Mouse (Mus musculus): ENCODE measurements around the gene Rasl11a. TPM values are rescaled to one million over a fixed set of nuclear protein-coding genes. Genes with fewer than 3 reads are reported as not detected.

Gene Rasl11a
- polyA plus RNA-seq (2015; fragmentation: Nextera tagmentation; extraction: Ambion mirVana) = 10.2 and 10.8 TPM in 2 replicates

- H3K4me1 ChIP-seq (ENCODE audit: control insufficient read depth, insufficient read depth, low read length) = peaks cover 10% of the 10 kb centered on the region
- peak within 1 kb of the TSS; percentile 74 for H3K4me3 ChIP-seq (ENCODE audit: low read depth, low read length)
- no peaks in the 10 kb centered on the region for H3K36me3 ChIP-seq (ENCODE audit: control insufficient read depth, insufficient read depth, low read length)
- H3K27ac ChIP-seq (ENCODE audit: low read length) = peak within 1 kb of the TSS; percentile 66
- WGBS = under 1% methylated on average over 34 of the region's 40 CpGs
- H3K4me2 ChIP-seq (ENCODE audit: low read length) = peak within 1 kb of the TSS; percentile 99
- peak; percentile 91 for ATAC-seq
- no peaks in the 10 kb centered on the region for H3K27me3 ChIP-seq (ENCODE audit: control insufficient read depth, insufficient read depth, low read depth, low read length)
- H3K9ac ChIP-seq (ENCODE audit: low read depth, low read length) = peak within 1 kb of the TSS; percentile 81
- H3K9me3 ChIP-seq (replicated peaks; ENCODE audit: control insufficient read depth, low read length, poor library complexity, severe bottlenecking) = no peaks in the 10 kb centered on the region
Observed at GRCm38 (mm10) chr5:146844945-146845365, at the start of gene Rasl11a. Gene Rasl11a, plus strand, starts transcription at chr5:146845071.

DNA sequence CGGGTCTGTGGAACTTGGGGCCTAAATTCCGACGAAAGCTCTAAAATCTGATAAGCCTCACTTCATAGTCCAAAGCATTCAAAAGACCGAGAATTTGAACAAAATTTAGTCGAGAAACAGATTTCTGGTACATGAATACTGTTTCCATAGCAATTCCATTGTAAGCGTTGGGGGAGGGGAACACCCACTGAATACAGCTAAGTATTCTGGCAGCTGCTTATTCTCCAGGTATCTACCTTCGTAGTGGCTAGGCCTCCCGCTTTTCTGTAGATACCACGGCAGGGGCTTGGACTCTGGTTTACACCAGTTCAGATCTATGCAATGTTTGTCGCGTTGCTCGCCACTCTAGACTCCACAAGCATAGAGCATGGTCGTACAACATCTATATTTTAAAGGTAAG lies 49.1 kb upstream of the Rasl11a start:
- 0 out of 2 replicates have a peak overlapping the region, but pooled peaks have one; percentile 7 for H3K27ac ChIP-seq (ENCODE audit: low read length)
- no peaks in the 10 kb centered on the region for H3K27me3 ChIP-seq (ENCODE audit: control insufficient read depth, insufficient read depth, low read depth, low read length)
- H3K4me1 ChIP-seq (ENCODE audit: control insufficient read depth, insufficient read depth, low read length) = peaks cover 27% of the 10 kb centered on the region
- no peak overlapping the region for H3K4me2 ChIP-seq (ENCODE audit: low read length)
- ATAC-seq = no peak
- no peak overlapping the region for H3K9ac ChIP-seq (ENCODE audit: low read depth, low read length)
- WGBS = 63% methylated on average over 13 of the region's 13 CpGs
- H3K4me3 ChIP-seq (ENCODE audit: low read depth, low read length) = no peak overlapping the region
- H3K9me3 ChIP-seq (replicated peaks; ENCODE audit: control insufficient read depth, low read length, poor library complexity, severe bottlenecking) = no peaks in the 10 kb centered on the region
- no peaks in the 10 kb centered on the region for H3K36me3 ChIP-seq (ENCODE audit: control insufficient read depth, insufficient read depth, low read length)

DNA sequence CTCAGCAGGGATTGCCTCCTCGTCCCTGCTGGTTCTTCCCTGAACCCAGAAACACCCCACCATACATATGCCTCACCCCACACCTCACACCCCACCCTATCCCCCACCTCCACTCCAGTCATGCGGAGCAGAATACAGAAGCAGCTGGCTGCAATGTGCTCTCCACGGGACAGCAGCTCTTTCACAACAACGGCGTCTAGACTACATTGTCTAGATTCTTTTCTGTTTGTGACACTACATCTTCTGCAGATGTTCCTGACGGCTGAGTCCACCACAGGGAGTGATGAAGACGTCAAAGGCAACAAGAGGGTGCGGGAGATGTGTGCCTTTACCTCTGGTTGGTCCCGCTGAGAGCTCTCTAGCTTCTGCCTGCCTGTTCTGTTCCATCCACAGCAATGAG lies 46.8 kb upstream of the Rasl11a start:
- H3K4me1 ChIP-seq (ENCODE audit: control insufficient read depth, insufficient read depth, low read length) = peaks cover 7% of the 10 kb centered on the region
- no peak overlapping the region for H3K9ac ChIP-seq (ENCODE audit: low read depth, low read length)
- no peak overlapping the region for H3K4me3 ChIP-seq (ENCODE audit: low read depth, low read length)
- H3K27me3 ChIP-seq (ENCODE audit: control insufficient read depth, insufficient read depth, low read depth, low read length) = no peaks in the 10 kb centered on the region
- 46% methylated on average over 9 of the region's 9 CpGs for WGBS
- no peak overlapping the region for H3K4me2 ChIP-seq (ENCODE audit: low read length)
- no peaks in the 10 kb centered on the region for H3K36me3 ChIP-seq (ENCODE audit: control insufficient read depth, insufficient read depth, low read length)
- no peaks in the 10 kb centered on the region for H3K9me3 ChIP-seq (replicated peaks; ENCODE audit: control insufficient read depth, low read length, poor library complexity, severe bottlenecking)
- no peak for ATAC-seq
- no peak overlapping the region for H3K27ac ChIP-seq (ENCODE audit: low read length)

DNA sequence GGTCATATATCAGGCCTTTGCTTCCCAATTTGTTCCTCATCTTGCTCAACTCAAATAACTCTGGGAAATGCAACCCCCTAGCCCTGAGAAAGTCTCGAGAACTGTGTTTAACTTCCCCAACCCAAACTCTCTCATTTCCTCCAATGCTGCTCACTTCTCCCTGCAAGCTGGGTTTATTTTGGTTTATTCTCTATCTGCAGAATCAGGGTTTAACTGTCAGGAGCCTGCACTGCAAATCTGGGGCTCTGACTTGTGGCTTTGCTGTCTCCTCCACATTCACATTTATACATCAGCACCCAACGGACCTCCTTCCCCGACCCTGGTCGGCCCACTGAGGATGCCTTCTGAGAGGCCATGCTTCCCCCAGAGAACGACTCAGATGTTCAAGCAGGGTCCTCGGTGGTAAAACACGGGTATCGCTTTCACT lies 38.9 kb upstream of the Rasl11a start:
- no peak for ATAC-seq
- H3K9ac ChIP-seq (ENCODE audit: low read depth, low read length) = no peak overlapping the region

GRCm38 (mm10) chr5:146809951-146810350 lies 34.9 kb upstream of the Rasl11a start:
- ATAC-seq = no peak

More for the DNA sequence above, 38.9 kb upstream of the Rasl11a start:
- no peak overlapping the region for H3K27ac ChIP-seq (ENCODE audit: low read length)
- no peaks in the 10 kb centered on the region for H3K9me3 ChIP-seq (replicated peaks; ENCODE audit: control insufficient read depth, low read length, poor library complexity, severe bottlenecking)
- no peak overlapping the region for H3K4me2 ChIP-seq (ENCODE audit: low read length)
- H3K4me1 ChIP-seq (ENCODE audit: control insufficient read depth, insufficient read depth, low read length) = no peaks in the 10 kb centered on the region
- no peaks in the 10 kb centered on the region for H3K27me3 ChIP-seq (ENCODE audit: control insufficient read depth, insufficient read depth, low read depth, low read length)
- WGBS = 87% methylated on average over 8 of the region's 8 CpGs
- no peak overlapping the region for H3K4me3 ChIP-seq (ENCODE audit: low read depth, low read length)
- no peaks in the 10 kb centered on the region for H3K36me3 ChIP-seq (ENCODE audit: control insufficient read depth, insufficient read depth, low read length)

DNA sequence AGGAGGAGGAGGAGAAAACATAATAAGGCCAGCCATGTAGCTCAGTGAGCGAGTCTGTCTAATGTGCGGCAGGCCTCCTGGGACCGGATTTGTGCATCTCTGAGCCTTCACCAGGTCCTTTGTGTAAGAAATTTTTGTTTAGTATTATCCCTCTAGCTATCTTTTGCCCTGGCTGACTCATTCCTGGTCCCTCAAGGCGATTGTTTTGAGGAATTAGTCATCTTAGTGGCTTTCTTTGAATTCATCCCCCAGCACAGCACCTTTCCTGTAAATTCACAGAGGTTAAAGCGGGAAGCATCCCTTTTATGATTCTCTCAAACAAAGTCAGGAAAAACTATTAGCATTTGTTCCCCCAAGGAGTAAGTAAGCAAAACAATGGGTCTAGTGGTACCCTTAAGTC lies 32.0 kb upstream of the Rasl11a start:
- WGBS = 84% methylated on average over 5 of the region's 5 CpGs

More at GRCm38 (mm10) chr5:146809951-146810350, 34.9 kb upstream of the Rasl11a start:
- Histone ChIP-seq H3K9ac (ENCODE audit: low read depth, low read length) (no peak overlapping the region), H3K9me3 (replicated peaks; ENCODE audit: control insufficient read depth, low read length, poor library complexity, severe bottlenecking) (no peaks in the 10 kb centered on the region), H3K27ac (ENCODE audit: low read length) (no peak overlapping the region), H3K4me1 (ENCODE audit: control insufficient read depth, insufficient read depth, low read length) (no peaks in the 10 kb centered on the region), H3K4me3 (ENCODE audit: low read depth, low read length) (no peak overlapping the region), H3K4me2 (ENCODE audit: low read length) (no peak overlapping the region), H3K27me3 (ENCODE audit: control insufficient read depth, insufficient read depth, low read depth, low read length) (no peaks in the 10 kb centered on the region), H3K36me3 (ENCODE audit: control insufficient read depth, insufficient read depth, low read length) (no peaks in the 10 kb centered on the region)
- 82% methylated on average over 5 of the region's 5 CpGs for WGBS

GRCm38 (mm10) chr5:146813421-146813820 lies 31.4 kb upstream of the Rasl11a start:
- 91% methylated on average over 4 of the region's 4 CpGs for WGBS
- H3K36me3 ChIP-seq (ENCODE audit: control insufficient read depth, insufficient read depth, low read length) = no peaks in the 10 kb centered on the region

More for the DNA sequence above, 32.0 kb upstream of the Rasl11a start:
- no peaks in the 10 kb centered on the region for H3K27me3 ChIP-seq (ENCODE audit: control insufficient read depth, insufficient read depth, low read depth, low read length)
- no peaks in the 10 kb centered on the region for H3K36me3 ChIP-seq (ENCODE audit: control insufficient read depth, insufficient read depth, low read length)
- no peak overlapping the region for H3K4me2 ChIP-seq (ENCODE audit: low read length)
- ATAC-seq = no peak
- H3K9me3 ChIP-seq (replicated peaks; ENCODE audit: control insufficient read depth, low read length, poor library complexity, severe bottlenecking) = no peaks in the 10 kb centered on the region
- H3K4me1 ChIP-seq (ENCODE audit: control insufficient read depth, insufficient read depth, low read length) = no peaks in the 10 kb centered on the region
- no peak overlapping the region for H3K27ac ChIP-seq (ENCODE audit: low read length)
- H3K4me3 ChIP-seq (ENCODE audit: low read depth, low read length) = no peak overlapping the region
- no peak overlapping the region for H3K9ac ChIP-seq (ENCODE audit: low read depth, low read length)

DNA sequence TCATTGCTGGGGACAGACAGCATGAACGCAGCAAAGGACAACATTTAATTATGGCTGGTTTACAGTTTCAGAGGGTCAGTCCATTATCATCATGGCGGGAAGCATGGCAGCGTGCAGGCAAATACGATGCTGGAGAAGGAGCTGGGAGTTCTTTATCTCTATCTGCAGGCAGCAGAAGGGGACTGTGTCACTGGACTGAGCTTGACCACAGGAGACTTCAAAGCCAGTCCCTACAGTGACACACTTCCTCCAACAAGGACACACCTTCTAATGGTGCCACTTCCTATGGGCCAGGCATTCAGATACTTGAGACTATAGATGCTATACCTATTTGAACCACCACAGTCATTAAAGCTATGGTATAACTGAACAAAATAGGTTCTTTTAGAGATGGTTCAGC lies 29.5 kb upstream of the Rasl11a start:
- H3K4me1 ChIP-seq (ENCODE audit: control insufficient read depth, insufficient read depth, low read length) = no peaks in the 10 kb centered on the region
- no peak overlapping the region for H3K27ac ChIP-seq (ENCODE audit: low read length)
- no peaks in the 10 kb centered on the region for H3K27me3 ChIP-seq (ENCODE audit: control insufficient read depth, insufficient read depth, low read depth, low read length)
- ATAC-seq = no peak
- H3K4me3 ChIP-seq (ENCODE audit: low read depth, low read length) = no peak overlapping the region
- H3K9me3 ChIP-seq (replicated peaks; ENCODE audit: control insufficient read depth, low read length, poor library complexity, severe bottlenecking) = no peaks in the 10 kb centered on the region
- no peak overlapping the region for H3K9ac ChIP-seq (ENCODE audit: low read depth, low read length)
- 88% methylated on average over 4 of the region's 4 CpGs for WGBS
- H3K36me3 ChIP-seq (ENCODE audit: control insufficient read depth, insufficient read depth, low read length) = no peaks in the 10 kb centered on the region
- H3K4me2 ChIP-seq (ENCODE audit: low read length) = no peak overlapping the region

More at GRCm38 (mm10) chr5:146813421-146813820, 31.4 kb upstream of the Rasl11a start:
- no peak overlapping the region for H3K4me3 ChIP-seq (ENCODE audit: low read depth, low read length)
- ATAC-seq = no peak
- no peaks in the 10 kb centered on the region for H3K4me1 ChIP-seq (ENCODE audit: control insufficient read depth, insufficient read depth, low read length)
- no peak overlapping the region for H3K4me2 ChIP-seq (ENCODE audit: low read length)
- H3K27ac ChIP-seq (ENCODE audit: low read length) = no peak overlapping the region
- no peak overlapping the region for H3K9ac ChIP-seq (ENCODE audit: low read depth, low read length)
- H3K9me3 ChIP-seq (replicated peaks; ENCODE audit: control insufficient read depth, low read length, poor library complexity, severe bottlenecking) = no peaks in the 10 kb centered on the region
- no peaks in the 10 kb centered on the region for H3K27me3 ChIP-seq (ENCODE audit: control insufficient read depth, insufficient read depth, low read depth, low read length)

GRCm38 (mm10) chr5:146817583-146817982 lies 27.3 kb upstream of the Rasl11a start:
- Histone ChIP-seq H3K36me3 (ENCODE audit: control insufficient read depth, insufficient read depth, low read length) (no peaks in the 10 kb centered on the region), H3K4me3 (ENCODE audit: low read depth, low read length) (no peak overlapping the region), H3K4me1 (ENCODE audit: control insufficient read depth, insufficient read depth, low read length) (no peaks in the 10 kb centered on the region), H3K4me2 (ENCODE audit: low read length) (no peak overlapping the region), H3K27ac (ENCODE audit: low read length) (no peak overlapping the region), H3K9me3 (replicated peaks; ENCODE audit: control insufficient read depth, low read length, poor library complexity, severe bottlenecking) (no peaks in the 10 kb centered on the region), H3K9ac (ENCODE audit: low read depth, low read length) (no peak overlapping the region), H3K27me3 (ENCODE audit: control insufficient read depth, insufficient read depth, low read depth, low read length) (no peaks in the 10 kb centered on the region)
- no peak for ATAC-seq
- WGBS = 82% methylated on average over 8 of the region's 8 CpGs

Data from midbrain, embryonic 16.5 days (tissue).